Mouse (Mus musculus): ENCODE data around the gene Ccdc9b. TPM values are rescaled to one million over a fixed set of nuclear protein-coding genes. Genes with fewer than 3 reads are reported as not detected.

Gene Ccdc9b
- polyA plus RNA-seq, 1 experiment: 27.6 TPM

DNA sequence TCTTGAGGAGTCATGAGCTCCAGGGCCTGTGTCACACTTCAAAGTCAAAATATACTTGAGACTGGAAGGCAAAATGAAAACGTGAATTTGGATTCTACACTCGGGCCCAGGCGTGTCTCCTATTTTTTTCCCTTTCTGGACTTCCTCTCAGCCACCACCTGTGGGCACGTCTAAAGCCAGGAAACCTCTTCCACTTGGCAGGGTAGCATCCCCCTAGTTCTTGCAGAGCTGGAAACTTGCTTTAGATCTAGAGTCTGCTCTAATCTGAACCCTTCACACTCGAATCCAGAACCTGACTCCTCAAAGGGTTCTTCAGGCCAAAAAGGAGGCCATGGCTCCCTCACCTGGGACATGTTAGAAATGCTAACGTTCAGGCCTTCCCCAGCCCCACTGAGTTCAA lies 7.1 kb downstream of the Ccdc9b start:
- no peak overlapping the region for H3K4me3 ChIP-seq (replicated peaks; ENCODE audit: extremely low read depth, low read depth, low read length)
- peaks cover 17% of the 10 kb centered on the region for H3K4me1 ChIP-seq (ENCODE audit: control insufficient read depth, insufficient read depth, low read length)
- WGBS: 71% methylated on average over 6 of the region's 6 CpGs
- DNase-seq: no peak
- TF ChIP-seq CTCF (IDR thresholded peaks at IDR 0.05; ENCODE audit: insufficient read depth, low read length) (no peak), POLR2A (IDR thresholded peaks at IDR 0.05; ENCODE audit: borderline replicate concordance, extremely low read depth, low read depth, low read length) (no peak)

DNA sequence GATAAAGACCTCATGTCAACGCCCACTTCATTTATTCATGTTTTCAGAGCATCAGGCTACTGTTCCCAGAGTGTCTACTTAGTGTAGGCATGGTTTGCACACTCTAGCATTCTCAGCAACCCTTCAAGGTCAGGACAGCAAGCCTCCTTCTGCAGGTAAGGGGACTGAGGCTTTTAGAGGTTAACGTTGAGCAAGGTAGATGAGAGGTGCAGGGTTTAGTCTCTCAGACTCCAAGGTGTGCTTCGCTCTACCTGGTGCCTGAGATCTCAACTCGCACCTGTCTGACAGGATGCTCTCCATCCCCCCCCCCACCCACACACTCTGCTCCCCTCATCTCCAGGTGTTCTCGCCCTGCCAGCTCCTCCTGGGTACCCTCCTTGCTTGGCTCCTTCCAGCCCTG lies 8.3 kb downstream of the Ccdc9b start:
- 79% methylated on average over 5 of the region's 5 CpGs for WGBS
- DNase-seq: no peak
- no peak overlapping the region for H3K4me3 ChIP-seq (replicated peaks; ENCODE audit: extremely low read depth, low read depth, low read length)
- TF ChIP-seq POLR2A (IDR thresholded peaks at IDR 0.05; ENCODE audit: borderline replicate concordance, extremely low read depth, low read depth, low read length) (no peak), CTCF (IDR thresholded peaks at IDR 0.05; ENCODE audit: insufficient read depth, low read length) (no peak)
- H3K4me1 ChIP-seq (ENCODE audit: control insufficient read depth, insufficient read depth, low read length): peaks cover 20% of the 10 kb centered on the region

DNA sequence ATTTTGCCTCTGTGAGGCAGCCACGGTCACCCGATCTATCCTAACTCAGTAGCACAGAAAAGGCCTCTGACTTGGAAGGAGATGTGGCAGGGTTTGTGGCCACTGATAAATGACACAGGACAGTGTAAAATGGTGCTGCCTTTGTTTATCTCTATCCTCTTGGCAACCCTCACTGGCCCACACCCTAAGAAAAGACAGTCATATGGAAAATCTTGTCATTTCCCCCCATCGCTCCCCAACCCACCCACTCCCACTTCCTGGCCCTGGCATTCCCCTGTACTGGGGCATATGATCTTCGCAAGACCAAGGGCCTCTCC lies 9.7 kb downstream of the Ccdc9b start:
- 47% methylated on average over 4 of the region's 4 CpGs for WGBS
- no peak for DNase-seq
- TF ChIP-seq CTCF (IDR thresholded peaks at IDR 0.05; ENCODE audit: insufficient read depth, low read length) (no peak), POLR2A (IDR thresholded peaks at IDR 0.05; ENCODE audit: borderline replicate concordance, extremely low read depth, low read depth, low read length) (no peak)
- Histone ChIP-seq H3K4me3 (replicated peaks; ENCODE audit: extremely low read depth, low read depth, low read length) (no peak overlapping the region), H3K4me1 (ENCODE audit: control insufficient read depth, insufficient read depth, low read length) (peaks cover 23% of the 10 kb centered on the region)

DNA sequence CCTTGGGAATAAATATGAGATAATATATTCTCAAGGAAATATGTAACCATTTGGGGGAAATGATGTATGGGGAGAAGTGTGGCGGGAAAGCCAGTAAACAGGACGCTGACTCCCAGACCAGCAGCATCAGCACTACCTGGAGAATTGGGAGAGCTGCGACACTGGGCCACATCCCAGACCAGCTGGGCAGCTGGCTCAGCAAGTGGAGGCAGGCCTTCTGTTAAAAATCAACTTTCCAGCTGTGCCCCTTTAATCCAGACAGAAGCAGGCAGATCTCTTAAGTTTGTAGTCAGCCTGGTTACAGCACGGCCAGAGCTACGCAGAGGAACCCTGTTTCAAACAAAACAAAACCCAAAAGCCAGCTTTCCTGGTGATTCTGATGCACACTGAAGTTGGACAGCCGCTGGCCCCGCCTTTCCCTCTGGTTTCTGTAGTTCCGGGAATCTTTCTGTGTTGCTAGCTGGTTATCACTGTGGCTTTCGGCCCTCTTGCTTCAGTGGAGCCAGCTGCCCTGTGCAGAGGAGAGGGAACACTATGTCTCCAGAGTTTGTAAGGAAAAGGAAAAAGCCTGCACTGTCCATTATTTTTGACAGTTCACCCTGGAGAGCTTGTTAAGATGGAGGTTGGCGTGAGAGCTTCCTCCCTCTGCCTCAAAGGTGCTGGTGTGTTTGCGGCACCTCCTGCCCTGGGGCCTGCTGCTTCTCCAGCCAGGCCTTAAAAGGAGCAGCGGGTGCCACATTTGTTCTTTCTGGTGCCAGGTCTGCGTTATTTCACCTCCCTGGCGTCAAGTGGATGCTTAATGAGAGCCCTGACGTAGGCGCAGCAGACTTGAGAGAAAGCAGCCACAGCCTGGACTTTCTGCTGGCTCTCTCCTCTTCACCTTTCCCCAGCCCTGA lies 10.3 kb downstream of the Ccdc9b start:
- TF ChIP-seq POLR2A (IDR thresholded peaks at IDR 0.05; ENCODE audit: borderline replicate concordance, extremely low read depth, low read depth, low read length) (0 out of 2 replicates have a peak, but pooled peaks have one; percentile 23), CTCF (IDR thresholded peaks at IDR 0.05; ENCODE audit: insufficient read depth, low read length) (no peak)
- WGBS: 47% methylated on average over 16 of the region's 16 CpGs
- no peak overlapping the region for H3K4me3 ChIP-seq (replicated peaks; ENCODE audit: extremely low read depth, low read depth, low read length)
- peaks cover 28% of the 10 kb centered on the region for H3K4me1 ChIP-seq (ENCODE audit: control insufficient read depth, insufficient read depth, low read length)
- DNase-seq: peak; percentile 31

DNA sequence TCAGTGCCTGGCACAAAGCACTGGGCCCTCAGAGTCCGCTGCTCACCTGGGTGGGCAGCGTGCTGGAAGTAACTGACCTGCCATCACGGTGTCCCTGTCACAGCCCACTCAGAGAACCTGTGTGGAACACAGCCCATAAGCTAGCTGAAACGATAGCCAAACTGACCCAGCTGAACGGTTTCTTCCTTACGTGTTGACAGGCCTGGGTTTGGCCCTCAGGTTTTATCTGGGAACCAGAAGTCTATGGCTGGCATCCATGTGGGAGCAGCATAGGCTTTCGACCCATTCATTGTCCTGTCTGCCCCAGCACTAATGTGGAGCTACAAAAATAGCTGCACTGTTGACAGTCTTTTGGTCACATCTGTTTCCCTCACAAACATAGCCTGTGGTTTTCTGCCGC lies 12.0 kb downstream of the Ccdc9b start:
- no peak overlapping the region for H3K4me3 ChIP-seq (replicated peaks; ENCODE audit: extremely low read depth, low read depth, low read length)
- TF ChIP-seq POLR2A (IDR thresholded peaks at IDR 0.05; ENCODE audit: borderline replicate concordance, extremely low read depth, low read depth, low read length) (no peak), CTCF (IDR thresholded peaks at IDR 0.05; ENCODE audit: insufficient read depth, low read length) (no peak)
- WGBS: 56% methylated on average over 8 of the region's 8 CpGs
- DNase-seq: no peak
- peaks cover 26% of the 10 kb centered on the region for H3K4me1 ChIP-seq (ENCODE audit: control insufficient read depth, insufficient read depth, low read length)

DNA sequence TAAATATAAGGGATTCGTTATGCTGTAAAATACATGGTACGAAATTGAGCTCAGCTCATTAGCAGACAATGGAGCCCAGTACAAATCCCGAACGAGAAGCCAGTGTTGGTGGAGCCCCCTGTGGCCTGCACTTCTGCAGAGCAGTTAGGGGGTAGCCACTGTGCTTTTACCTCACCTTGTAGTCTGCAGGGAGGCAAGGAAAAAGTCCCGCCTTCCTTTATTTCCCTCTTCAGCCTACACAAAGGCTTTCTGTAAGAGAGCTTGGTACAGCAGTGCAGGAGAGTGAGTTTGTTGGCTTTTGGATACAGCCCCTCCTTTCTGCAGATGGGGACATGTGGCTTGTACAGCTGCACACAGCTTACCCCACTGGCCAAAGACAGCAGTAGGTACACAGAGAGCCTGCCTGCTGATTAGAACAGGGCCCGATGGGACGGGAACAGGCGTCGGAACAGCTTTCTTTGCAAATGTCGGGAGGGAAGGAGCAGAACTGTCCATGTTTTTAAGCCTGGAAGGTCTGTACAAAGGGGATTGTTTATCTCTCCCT lies 13.0 kb downstream of the Ccdc9b start:
- TF ChIP-seq CTCF (IDR thresholded peaks at IDR 0.05; ENCODE audit: insufficient read depth, low read length): no peak
- TF ChIP-seq POLR2A (IDR thresholded peaks at IDR 0.05; ENCODE audit: borderline replicate concordance, extremely low read depth, low read depth, low read length): no peak
- 66% methylated on average over 10 of the region's 10 CpGs for WGBS
- H3K4me1 ChIP-seq (ENCODE audit: control insufficient read depth, insufficient read depth, low read length): peaks cover 31% of the 10 kb centered on the region
- no peak overlapping the region for H3K4me3 ChIP-seq (replicated peaks; ENCODE audit: extremely low read depth, low read depth, low read length)
- DNase-seq: no peak

DNA sequence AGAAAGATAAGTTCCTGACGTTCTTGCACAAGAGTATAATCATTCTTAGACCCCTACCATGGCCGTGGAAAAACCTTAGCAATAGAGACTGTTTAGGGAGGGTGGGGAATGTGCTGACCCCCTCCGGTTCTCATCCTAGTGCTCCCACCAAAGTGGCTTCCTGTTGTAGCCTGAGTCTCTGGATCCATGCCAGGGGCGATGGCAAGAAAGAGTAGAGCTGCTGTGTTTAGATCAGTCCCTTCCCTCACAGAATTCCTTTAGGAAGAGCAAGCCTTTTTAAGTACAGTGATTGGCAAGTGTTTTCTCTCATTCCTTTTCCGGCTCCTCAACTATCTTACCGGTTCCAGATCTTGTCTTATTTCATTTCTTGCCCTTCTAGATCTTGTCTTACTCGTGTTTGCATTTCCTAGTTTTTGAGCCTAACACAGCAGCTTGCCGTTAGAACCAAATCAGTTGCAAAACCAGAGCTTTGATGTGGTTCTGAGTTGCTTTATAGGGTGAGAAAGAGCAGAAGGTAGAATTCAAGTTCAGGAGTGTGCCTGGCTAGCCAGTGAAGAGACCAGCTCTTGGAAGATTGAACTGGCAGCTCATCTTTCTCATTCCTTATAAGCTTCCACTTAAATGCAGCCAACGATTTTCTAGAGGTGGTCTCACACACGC lies 15.0 kb downstream of the Ccdc9b start:
- no peak for TF ChIP-seq CTCF (IDR thresholded peaks at IDR 0.05; ENCODE audit: insufficient read depth, low read length)
- TF ChIP-seq POLR2A (IDR thresholded peaks at IDR 0.05; ENCODE audit: borderline replicate concordance, extremely low read depth, low read depth, low read length): no peak
- 12% methylated on average over 10 of the region's 10 CpGs for WGBS
- Histone ChIP-seq H3K4me1 (ENCODE audit: control insufficient read depth, insufficient read depth, low read length) (peaks cover 31% of the 10 kb centered on the region), H3K4me3 (replicated peaks; ENCODE audit: extremely low read depth, low read depth, low read length) (peak overlapping the region; percentile 91)
- DNase-seq: peak; percentile 45

DNA sequence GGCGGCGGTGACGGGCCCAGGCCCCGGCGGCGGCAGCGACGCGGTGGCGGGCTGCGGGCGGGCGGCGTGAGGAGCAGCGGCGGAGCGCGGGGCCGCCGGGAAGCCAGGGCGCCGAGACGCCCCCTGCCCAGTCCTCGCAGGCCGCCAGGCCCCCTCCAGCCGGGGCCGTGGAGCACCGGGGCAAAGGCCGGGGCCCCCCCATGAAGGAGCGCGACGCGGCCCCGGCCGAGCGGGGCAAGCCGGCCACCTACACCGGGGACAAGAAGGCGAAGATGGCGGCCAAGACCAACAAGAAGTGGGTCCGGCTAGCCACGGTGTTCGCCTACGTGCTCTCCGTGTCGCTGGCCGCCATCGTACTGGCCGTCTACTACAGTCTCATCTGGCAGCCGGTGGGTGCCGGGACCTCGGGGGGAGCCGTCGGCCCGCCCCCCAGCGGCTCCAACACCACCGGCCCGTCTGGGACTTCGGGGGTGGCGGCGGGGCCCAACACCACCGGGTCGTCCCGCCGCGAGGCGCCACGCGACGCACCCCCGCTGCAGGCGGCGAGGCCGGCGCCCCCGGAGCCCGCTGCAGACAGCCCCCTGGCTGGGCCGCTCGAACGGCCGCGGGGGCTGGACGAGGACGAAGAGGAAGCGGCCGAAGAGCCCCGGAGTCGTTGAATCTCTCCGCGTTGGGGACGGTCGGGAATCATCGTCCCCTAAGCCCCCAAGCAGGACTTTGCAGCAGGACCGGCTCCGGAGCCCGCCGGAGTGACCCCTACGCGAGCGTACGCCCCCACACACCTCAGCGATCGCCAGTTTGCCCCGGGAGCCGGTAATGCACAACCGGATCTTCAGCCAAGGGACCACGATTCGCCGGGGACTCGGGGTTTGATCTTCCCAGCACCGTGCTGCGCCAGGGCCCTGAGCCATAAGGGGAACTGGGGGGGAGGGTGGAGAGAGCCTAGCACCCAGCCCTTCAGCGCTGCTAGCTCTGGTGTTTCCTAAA lies 16.3 kb downstream of the Ccdc9b start:
- peaks cover 25% of the 10 kb centered on the region for H3K4me1 ChIP-seq (ENCODE audit: control insufficient read depth, insufficient read depth, low read length)
- 5% methylated on average over 110 of the region's 113 CpGs for WGBS
- H3K4me3 ChIP-seq (replicated peaks; ENCODE audit: extremely low read depth, low read depth, low read length): peak overlapping the region; percentile 91
- TF ChIP-seq CTCF (IDR thresholded peaks at IDR 0.05; ENCODE audit: insufficient read depth, low read length) (no peak), POLR2A (IDR thresholded peaks at IDR 0.05; ENCODE audit: borderline replicate concordance, extremely low read depth, low read depth, low read length) (no peak)
- peak; percentile 59 for DNase-seq
